Mouse (Mus musculus): Measurements from ENCODE around the gene Atoh7. TPM values are rescaled to one million over a fixed set of nuclear protein-coding genes. Genes with fewer than 3 reads are reported as not detected.

Atoh7 gene
- total RNA-seq, 1 experiment from 2014 or later: not detected

Other genes with a start within 250 kb of the Atoh7 start
- 6.6 and 7.4 TPM in 2 replicates for gene Tet1, start 190.7 kb upstream of the Atoh7 start, total RNA-seq (2021)
- 37.7 and 45.0 TPM in 2 replicates for gene Slc25a16, start 179.0 kb upstream of the Atoh7 start, total RNA-seq (2021)
- 2.1 and 2.2 TPM in 2 replicates for gene Dna2, start 152.6 kb upstream of the Atoh7 start, total RNA-seq (2021)
- 12.1 and 17.4 TPM in 2 replicates for gene Rufy2, start 119.4 kb upstream of the Atoh7 start, total RNA-seq (2021)
- 55.2 and 55.8 TPM in 2 replicates for gene Hnrnph3, start 75.4 kb upstream of the Atoh7 start, total RNA-seq (2021)
- 3.4 and 4.3 TPM in 2 replicates for gene Pbld2, start 75.3 kb upstream of the Atoh7 start, total RNA-seq (2021)
- gene Pbld1, start 39.5 kb upstream of the Atoh7 start, total RNA-seq (2021): 1.8 and 5.3 TPM in 2 replicates
- 0.33 and 0.39 TPM in 2 replicates for gene Mypn, start 104.3 kb downstream of the Atoh7 start, total RNA-seq (2021)
- gene Herc4, start 144.2 kb downstream of the Atoh7 start, total RNA-seq (2021): 144 and 146 TPM in 2 replicates

Data from adrenal gland, postnatal 25 days (tissue).